Mouse (Mus musculus) limb, embryonic 11.5 days (tissue): ENCODE measurements around the gene Pde4d. TPM values are rescaled to one million over a fixed set of nuclear protein-coding genes. Genes with fewer than 3 reads are reported as not detected.

Experiments used
- ATAC-seq: fragments of 200-750 bp; cut with Nextera tagmentation; 2 replicates; pipeline ENCODE4 v1.8.0; 2017; ENCODE audit warnings: low read depth; ENCODE audit not compliant: insufficient number of reproducible peaks, low FRiP score, low TSS enrichment
- DNase-seq: peaks from one replicate; pipeline ENCODE4 v3.0.0-alpha.2; 2015; ENCODE audit warnings: low spot score
- H3K27ac ChIP-seq: fragments of 300-500 bp; sonication (generic); replicated peaks from 2 replicates; pipeline ENCODE4 v1.5.1; 2014; ENCODE audit warnings: low read depth, mild to moderate bottlenecking, low read length
- H3K27me3 ChIP-seq: fragments of 300-500 bp; sonication (generic); 2 replicates; pipeline ENCODE4 v1.6.1; 2014; ENCODE audit warnings: mild to moderate bottlenecking, low read length, mixed read lengths; ENCODE audit not compliant: control insufficient read depth, insufficient read depth
- H3K36me3 ChIP-seq: fragments of 300-500 bp; sonication (generic); 2 replicates; pipeline ENCODE4 v1.6.1; 2014; ENCODE audit warnings: mild to moderate bottlenecking, low read length, moderate library complexity, mixed read lengths; ENCODE audit not compliant: control insufficient read depth, insufficient read depth
- H3K4me1 ChIP-seq: fragments of 300-500 bp; sonication (generic); 2 replicates; pipeline ENCODE4 v1.6.1; 2014; ENCODE audit warnings: low read length, mixed read lengths; ENCODE audit not compliant: control insufficient read depth, insufficient read depth
- H3K4me2 ChIP-seq: fragments of 300-500 bp; sonication (generic); 2 replicates; pipeline ENCODE4 v1.6.1; 2014; ENCODE audit warnings: low read depth, mild to moderate bottlenecking, moderate library complexity; ENCODE audit not compliant: severe bottlenecking
- H3K4me3 ChIP-seq: fragments of 300-500 bp; sonication (generic); 2 replicates; pipeline ENCODE4 v1.5.1; 2014; ENCODE audit warnings: low read depth, low read length
- H3K9ac ChIP-seq: fragments of 300-500 bp; sonication (generic); 2 replicates; pipeline ENCODE4 v1.6.1; 2014; ENCODE audit warnings: mild to moderate bottlenecking, low read length
- H3K9me3 ChIP-seq: fragments of 300-500 bp; sonication (generic); 2 replicates; pipeline ENCODE4 v1.6.1; 2016; ENCODE audit warnings: low read length; ENCODE audit not compliant: control insufficient read depth
- WGBS: fragments of 180-500 bp; shearing (Covaris S2); extraction: QIAGEN DNeasy Blood & Tissue Kit; methylation state at CpG from one replicate; pipeline ENCODE4 v1.1.7; 2014; 5-methylcytosine and 5-hydroxymethylcytosine counted together
- polyA plus RNA-seq: library from polyadenylated mRNA; unstranded; fragments of >200 nt; fragmentation: Nextera tagmentation; extraction: Ambion mirVana; gene quantifications from 2 replicates; pipeline ENCODE4 v1.2.1, GENCODE M21; 2014

Gene Pde4d
- polyA plus RNA-seq, 1 experiment from 2014 or later = 13.3 TPM

- Histone ChIP-seq H3K4me3 (no peak overlapping the region), H3K27ac (no peak overlapping the region), H3K27me3 (no peaks in the 10 kb centered on the region), H3K9ac (no peak overlapping the region), H3K4me2 (no peak overlapping the region), H3K4me1 (no peaks in the 10 kb centered on the region), H3K36me3 (no peaks in the 10 kb centered on the region), H3K9me3 (no peaks in the 10 kb centered on the region)
- DNase-seq (no peak), ATAC-seq (no peak)
- 91% methylated on average over 1 of the region's 1 CpGs for WGBS
Measured at GRCm38 (mm10) chr13:109678991-109679390, 1229.2 kb downstream of the Pde4d start.

- Histone ChIP-seq H3K4me1 (no peaks in the 10 kb centered on the region), H3K4me3 (no peak overlapping the region), H3K27me3 (no peaks in the 10 kb centered on the region), H3K27ac (no peak overlapping the region), H3K9me3 (no peaks in the 10 kb centered on the region), H3K36me3 (no peaks in the 10 kb centered on the region), H3K9ac (no peak overlapping the region), H3K4me2 (no peak overlapping the region)
- ATAC-seq (no peak), DNase-seq (no peak)
- 89% methylated on average over 8 of the region's 8 CpGs for WGBS
Measured at GRCm38 (mm10) chr13:109680229-109680628, 1230.5 kb downstream of the Pde4d start.

- Histone ChIP-seq H3K27ac (no peak overlapping the region), H3K36me3 (no peaks in the 10 kb centered on the region), H3K4me1 (0 out of 2 replicates have a peak, but pooled peaks cover under 1% of the 10 kb centered on the region), H3K9ac (no peak overlapping the region), H3K4me3 (no peak overlapping the region), H3K4me2 (no peak overlapping the region), H3K9me3 (no peaks in the 10 kb centered on the region), H3K27me3 (no peaks in the 10 kb centered on the region)
- ATAC-seq = no peak
- WGBS = 84% methylated on average over 4 of the region's 4 CpGs
- DNase-seq = no peak
Measured at GRCm38 (mm10) chr13:109681699-109682293, 1232.0 kb downstream of the Pde4d start.

GRCm38 (mm10) chr13:109683001-109683400, 1233.3 kb downstream of the Pde4d start:
- Histone ChIP-seq H3K9ac (no peak overlapping the region), H3K4me3 (no peak overlapping the region), H3K4me2 (no peak overlapping the region), H3K27me3 (no peaks in the 10 kb centered on the region), H3K4me1 (0 out of 2 replicates have a peak, but pooled peaks cover 2% of the 10 kb centered on the region), H3K27ac (no peak overlapping the region), H3K9me3 (no peaks in the 10 kb centered on the region), H3K36me3 (no peaks in the 10 kb centered on the region)
- no peak for ATAC-seq
- WGBS = 79% methylated on average over 10 of the region's 10 CpGs
- no peak for DNase-seq

GRCm38 (mm10) chr13:109684985-109685295, 1235.2 kb downstream of the Pde4d start:
- DNase-seq = no peak
- Histone ChIP-seq H3K9ac (peak overlapping the region; percentile 37; the same call in 1 of the 2 replicates), H3K4me1 (0 out of 2 replicates have a peak, but pooled peaks cover 2% of the 10 kb centered on the region), H3K27ac (0 out of 2 replicates have a peak overlapping the region, but pooled peaks have one; percentile 21), H3K27me3 (no peaks in the 10 kb centered on the region), H3K9me3 (no peaks in the 10 kb centered on the region), H3K4me2 (peak overlapping the region; percentile 83; the same call in 1 of the 2 replicates), H3K4me3 (peak overlapping the region; percentile 44; the same call in 1 of the 2 replicates), H3K36me3 (no peaks in the 10 kb centered on the region)
- ATAC-seq = 0 out of 2 replicates have a peak, but pooled peaks have one; percentile 18
- 15% methylated on average over 3 of the region's 3 CpGs for WGBS

GRCm38 (mm10) chr13:109685296-109686115, 1235.8 kb downstream of the Pde4d start:
- Histone ChIP-seq H3K27me3 (no peaks in the 10 kb centered on the region), H3K9me3 (no peaks in the 10 kb centered on the region), H3K4me2 (peak overlapping the region; percentile 83), H3K36me3 (no peaks in the 10 kb centered on the region), H3K4me3 (peak overlapping the region; percentile 44), H3K4me1 (0 out of 2 replicates have a peak, but pooled peaks cover 2% of the 10 kb centered on the region), H3K9ac (peak overlapping the region; percentile 62), H3K27ac (peak overlapping the region; percentile 80)
- DNase-seq = peak; percentile 68
- under 1% methylated on average over 29 of the region's 29 CpGs for WGBS
- peak; percentile 55; the same call in 1 of the 2 replicates for ATAC-seq

- 9% methylated on average over 4 of the region's 4 CpGs for WGBS
- DNase-seq = no peak
- ATAC-seq = peak; percentile 61; the same call in 1 of the 2 replicates
Measured at GRCm38 (mm10) chr13:109686116-109686876, 1236.5 kb downstream of the Pde4d start.

GRCm38 (mm10) chr13:109686906-109687305, 1237.2 kb downstream of the Pde4d start:
- Histone ChIP-seq H3K36me3 (no peaks in the 10 kb centered on the region), H3K4me2 (no peak overlapping the region), H3K27me3 (no peaks in the 10 kb centered on the region), H3K4me3 (0 out of 2 replicates have a peak overlapping the region, but pooled peaks have one; percentile 10), H3K9me3 (no peaks in the 10 kb centered on the region), H3K9ac (no peak overlapping the region), H3K27ac (no peak overlapping the region), H3K4me1 (0 out of 2 replicates have a peak, but pooled peaks cover 2% of the 10 kb centered on the region)
- DNase-seq (no peak), ATAC-seq (no peak)
- 41% methylated on average over 3 of the region's 3 CpGs for WGBS

More at GRCm38 (mm10) chr13:109686116-109686876, 1236.5 kb downstream of the Pde4d start:
- Histone ChIP-seq H3K9me3 (no peaks in the 10 kb centered on the region), H3K36me3 (no peaks in the 10 kb centered on the region), H3K4me2 (peak overlapping the region; percentile 83), H3K27me3 (no peaks in the 10 kb centered on the region), H3K9ac (peak overlapping the region; percentile 62), H3K4me1 (0 out of 2 replicates have a peak, but pooled peaks cover 2% of the 10 kb centered on the region), H3K4me3 (peak overlapping the region; percentile 44), H3K27ac (peak overlapping the region; percentile 80)
